Mouse (Mus musculus) forelimb bud, embryonic 11.5 days (tissue): ENCODE results near the gene Rbp7.
"Not testable (repeated sequence)": the region's sequence is repeated elsewhere in the genome, so short reads cannot be mapped to it uniquely, and the experiment has no call there.

Experiments used
- DNase-seq: peaks from one replicate; pipeline ENCODE4 v3.0.0-alpha.2; 2012; ENCODE audit warnings: low read depth, low spot score

Rbp7 gene

GRCm38 (mm10) chr4:149454879-149455278 is at the start of gene Rbp7:
Rbp7 (minus strand) TSS chr4:149454978.
- DNase-seq, result no peak

- DNase-seq, result no peak
Observed at GRCm38 (mm10) chr4:149504363-149504762, 49.6 kb upstream of the Rbp7 start.

GRCm38 (mm10) chr4:149499790-149500189 is 45.0 kb upstream of the Rbp7 start:
- no peak for DNase-seq

GRCm38 (mm10) chr4:149498901-149499300 is 44.1 kb upstream of the Rbp7 start:
- no peak for DNase-seq

DNA sequence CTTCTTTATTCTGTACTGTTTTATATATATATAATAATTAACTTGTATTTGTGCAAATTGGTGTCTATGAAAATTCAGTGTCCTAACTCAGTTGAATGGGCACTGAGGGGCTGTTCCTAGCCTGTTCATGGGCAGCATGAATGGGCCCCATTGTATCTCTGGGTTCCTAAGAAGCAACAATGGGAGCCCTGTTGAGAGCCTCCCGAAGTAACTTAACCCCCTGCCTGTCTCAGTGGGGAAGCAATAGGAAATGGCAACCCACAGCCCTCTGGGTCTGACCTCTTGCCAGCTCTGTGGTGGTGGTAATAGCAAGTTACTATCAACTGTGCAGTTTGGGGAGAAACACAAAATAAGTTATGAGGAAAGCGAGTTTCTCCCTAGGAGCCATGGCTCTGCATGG is 41.8 kb upstream of the Rbp7 start:
- DNase-seq, result no peak

DNA sequence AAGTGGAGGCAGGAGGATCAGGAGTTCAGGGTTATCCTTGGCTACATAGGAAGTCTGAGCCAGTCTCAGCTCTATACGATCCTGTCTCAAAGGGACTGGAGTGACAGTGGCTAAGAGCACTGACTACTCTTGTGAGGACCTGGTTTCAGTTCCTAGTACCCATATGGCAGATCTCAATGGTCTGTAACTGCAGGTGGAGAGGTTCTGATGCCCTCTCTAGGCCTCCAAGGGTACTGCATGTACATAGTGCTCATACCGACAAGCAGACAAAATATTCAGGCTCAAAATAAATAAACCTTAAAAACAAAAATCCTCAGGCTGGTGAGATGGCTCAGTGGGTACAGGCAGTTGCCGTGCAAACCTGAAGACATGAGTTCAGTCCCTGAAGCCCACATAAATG is 36.4 kb upstream of the Rbp7 start:
- no peak for DNase-seq

- no peak for DNase-seq
Observed at GRCm38 (mm10) chr4:149489415-149490240, 34.9 kb upstream of the Rbp7 start.

GRCm38 (mm10) chr4:149487729-149488128 is 33.0 kb upstream of the Rbp7 start:
- no peak for DNase-seq

DNA sequence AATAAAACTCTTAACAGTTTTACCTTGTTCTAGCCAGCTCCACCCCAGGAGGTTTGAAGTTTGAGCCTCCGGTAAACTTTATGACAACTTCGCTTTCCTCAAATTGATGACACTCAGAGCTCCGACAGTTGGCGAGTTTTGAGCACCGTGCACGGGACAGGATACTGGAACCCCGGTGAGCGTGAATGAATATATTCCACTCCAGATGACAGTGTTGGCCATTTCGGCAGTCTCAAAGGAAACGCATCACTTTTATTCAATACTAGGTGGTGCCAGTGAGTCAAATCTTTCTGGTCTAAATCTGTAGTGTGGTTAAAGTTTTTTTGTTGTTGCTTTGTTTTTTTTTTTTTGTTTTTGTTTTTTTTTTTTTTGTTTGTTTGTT is 31.0 kb upstream of the Rbp7 start:
- DNase-seq, result peak; percentile 7

- peak; percentile 93 for DNase-seq
Observed at GRCm38 (mm10) chr4:149485053-149485824, 30.5 kb upstream of the Rbp7 start, which contains the start of the genes Nmnat1 and Lzic. Nmnat1 (minus strand) TSS chr4:149485202. Lzic (plus strand) TSS chr4:149485229.

- DNase-seq, result no peak
Observed at GRCm38 (mm10) chr4:149484566-149484965, 29.8 kb upstream of the Rbp7 start.

DNA sequence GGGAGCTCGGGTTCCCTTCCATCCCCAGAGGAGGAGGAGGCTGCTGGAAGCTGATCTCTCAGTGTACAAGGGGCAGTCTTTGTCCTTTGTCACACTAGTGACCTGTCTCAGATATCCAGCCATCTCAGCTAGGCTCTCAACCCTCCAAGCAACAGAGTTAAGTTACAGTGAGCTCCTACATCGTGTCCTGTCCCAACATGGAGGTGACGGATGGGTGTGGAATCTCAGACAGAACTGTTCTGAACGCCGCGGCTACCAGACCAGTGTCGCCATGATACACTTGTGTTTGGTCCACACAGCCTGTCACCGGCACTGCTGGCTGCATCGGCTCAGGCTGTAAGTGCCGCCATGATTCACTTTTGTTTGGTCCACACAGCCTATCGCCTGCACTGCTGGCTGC is 22.3 kb upstream of the Rbp7 start, which contains the start of gene Tmem274:
Gene Tmem274, plus strand, starts transcription at position 301 of the 400 bp plus-strand sequence.
- DNase-seq, result no peak

- no peak for DNase-seq
Observed at GRCm38 (mm10) chr4:149475096-149475495, 20.3 kb upstream of the Rbp7 start.

DNA sequence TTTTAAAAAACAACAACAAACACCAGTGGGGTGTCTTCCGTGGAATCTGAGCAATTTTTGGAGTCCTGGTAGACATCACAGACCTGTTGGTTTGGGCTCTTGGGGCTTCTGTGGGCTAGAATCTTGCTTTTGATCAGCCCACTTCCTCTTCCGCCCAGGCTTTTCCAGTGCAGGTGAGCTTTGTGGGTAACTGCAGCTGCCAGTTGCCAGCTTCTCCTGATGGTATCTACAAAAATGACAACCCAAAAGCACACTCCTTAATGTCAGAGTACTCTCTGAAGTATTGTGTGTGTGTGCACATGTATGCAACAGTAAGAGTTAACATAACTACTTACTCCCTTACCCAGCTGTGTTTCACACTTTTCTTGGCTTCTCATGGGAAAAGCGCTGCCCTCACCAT is 14.8 kb upstream of the Rbp7 start:
- DNase-seq, result no peak

DNA sequence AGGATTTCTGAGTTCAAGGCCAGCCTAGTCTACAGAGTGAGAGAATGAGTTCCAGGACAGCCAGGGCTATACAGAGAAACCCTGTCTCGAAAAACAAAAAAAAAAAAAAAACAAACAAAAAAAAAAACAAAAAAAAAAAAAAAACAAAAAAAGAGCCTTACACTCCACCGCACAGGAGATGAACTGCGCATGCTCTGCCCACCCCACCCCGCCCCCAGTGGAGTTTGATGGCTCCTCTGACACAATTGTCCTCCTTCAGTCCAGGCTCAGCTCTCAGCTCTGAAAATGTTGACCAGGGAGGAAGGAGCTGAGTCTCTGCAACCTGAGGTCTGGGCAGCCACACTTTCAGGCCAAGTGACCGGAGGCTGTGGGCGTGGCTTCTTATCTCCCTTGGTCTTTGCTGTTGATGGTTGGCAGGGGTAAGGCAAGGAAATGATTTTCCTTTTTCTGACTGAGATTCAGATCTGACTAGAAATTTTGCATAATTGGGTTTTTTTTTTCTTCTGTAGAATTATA is 8.7 kb upstream of the Rbp7 start:
- DNase-seq, result no peak

GRCm38 (mm10) chr4:149462305-149462971 is 7.7 kb upstream of the Rbp7 start:
- DNase-seq, result no peak

DNA sequence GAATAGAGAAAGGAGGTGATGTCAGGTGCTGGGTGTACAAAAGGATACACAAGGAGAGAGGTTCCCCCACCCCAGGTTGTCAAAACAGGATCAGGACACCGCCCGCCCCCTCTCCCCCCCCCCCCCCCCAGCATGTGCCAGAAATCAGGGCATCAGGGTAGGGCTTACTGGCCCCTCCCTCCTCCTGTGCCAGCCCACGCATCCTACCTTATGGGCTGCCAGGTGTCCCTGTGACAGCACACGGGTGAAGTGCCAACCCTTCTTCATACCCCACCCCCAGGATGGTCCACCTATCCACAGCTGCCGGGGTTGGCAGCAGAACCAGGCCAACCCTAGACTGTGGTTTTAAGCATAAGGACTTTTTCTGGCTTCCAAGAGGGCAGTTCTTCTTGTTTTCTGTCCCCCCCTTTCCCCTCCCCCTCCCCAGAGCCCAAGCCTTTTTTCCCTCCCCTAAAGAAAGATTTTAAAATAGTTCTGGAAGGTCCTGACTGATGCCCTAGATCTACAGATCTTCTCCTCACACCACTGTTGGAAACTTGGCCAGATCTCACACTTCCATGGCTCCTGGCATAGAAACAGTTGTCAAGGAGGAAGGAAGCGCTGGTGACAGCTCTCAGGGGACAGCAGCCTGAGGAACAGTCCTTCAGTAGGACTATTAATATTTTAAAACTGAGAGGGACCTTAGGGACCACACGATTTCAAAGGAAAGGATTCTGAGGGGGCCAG is 7.0 kb upstream of the Rbp7 start:
- no peak for DNase-seq

- DNase-seq, result not testable (repeated sequence)
Observed at GRCm38 (mm10) chr4:149460475-149460874, 5.7 kb upstream of the Rbp7 start.

GRCm38 (mm10) chr4:149459425-149459824 is 4.6 kb upstream of the Rbp7 start:
- DNase-seq, result no peak

- DNase-seq, result no peak
Observed at GRCm38 (mm10) chr4:149458526-149458925, 3.7 kb upstream of the Rbp7 start.

DNA sequence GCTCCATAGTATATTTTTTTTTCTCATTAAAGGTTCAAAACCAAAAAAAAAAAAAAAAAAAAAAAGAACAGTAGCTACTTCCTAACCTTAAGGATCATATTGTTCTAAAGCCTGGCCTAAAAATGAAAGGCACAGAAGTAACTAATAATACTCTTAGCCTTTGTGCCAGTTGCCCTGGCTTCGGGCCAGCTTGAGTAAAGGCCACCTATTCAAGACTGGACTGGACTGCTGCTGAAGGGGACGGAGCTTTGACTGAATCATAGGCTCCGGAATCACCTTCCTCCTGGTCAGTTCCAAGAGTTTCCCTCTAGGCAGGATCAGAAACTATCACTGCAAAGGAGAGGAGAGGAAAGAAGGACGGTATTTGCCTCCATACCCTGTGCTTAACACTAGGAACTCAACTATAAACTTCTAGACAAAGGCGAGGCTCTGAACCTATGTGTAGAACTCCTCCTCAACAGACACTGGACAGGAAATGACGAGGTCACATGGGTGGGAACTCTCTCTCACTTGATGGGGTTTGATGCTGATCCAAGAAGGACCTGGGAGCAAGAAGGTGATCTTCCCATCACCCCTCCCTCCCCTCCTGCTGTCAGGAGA is 3.2 kb upstream of the Rbp7 start:
- DNase-seq, result no peak
